Mouse (Mus musculus): ENCODE measurements around the gene Itgam. TPM values are rescaled to one million over a fixed set of nuclear protein-coding genes. Genes with fewer than 3 reads are reported as not detected.

Itgam gene
- polyA plus RNA-seq, 1 experiment from 2014 or later = 0.74 TPM

- H3K4me1 ChIP-seq (ENCODE audit: insufficient read depth) = no peaks in the 10 kb centered on the region
- DNase-seq = no peak
- no peaks in the 10 kb centered on the region for H3K9me3 ChIP-seq (ENCODE audit: low read depth, low read length)
- no peaks in the 10 kb centered on the region for H3K27me3 ChIP-seq (ENCODE audit: insufficient read depth, low read length)
- no peak for TF ChIP-seq CTCF (IDR thresholded peaks at IDR 0.05; ENCODE audit: low read depth)
- H3K27ac ChIP-seq (ENCODE audit: low read depth) = no peak overlapping the region
- no peak overlapping the region for H3K4me2 ChIP-seq
- H3K9ac ChIP-seq = no peak overlapping the region; the same call in 1 of the 2 replicates
- WGBS = 69% methylated on average over 8 of the region's 8 CpGs
- no peak overlapping the region for H3K4me3 ChIP-seq (ENCODE audit: low read depth, low read length)
- ATAC-seq (ENCODE audit: insufficient read depth) = no peak
- no peaks in the 10 kb centered on the region for H3K36me3 ChIP-seq (ENCODE audit: insufficient read depth)
These were observed 4.6 kb upstream of the Itgam start for GRCm38 (mm10) chr7:128057860-128058259.

- WGBS = 49% methylated on average over 7 of the region's 7 CpGs
- Histone ChIP-seq H3K27ac (ENCODE audit: low read depth) (no peak overlapping the region), H3K9ac (no peak overlapping the region), H3K4me3 (ENCODE audit: low read depth, low read length) (no peak overlapping the region), H3K9me3 (ENCODE audit: low read depth, low read length) (no peaks in the 10 kb centered on the region), H3K4me1 (ENCODE audit: insufficient read depth) (no peaks in the 10 kb centered on the region), H3K27me3 (ENCODE audit: insufficient read depth, low read length) (no peaks in the 10 kb centered on the region), H3K36me3 (ENCODE audit: insufficient read depth) (no peaks in the 10 kb centered on the region), H3K4me2 (no peak overlapping the region)
- no peak for DNase-seq
- ATAC-seq (ENCODE audit: insufficient read depth) = no peak
- TF ChIP-seq CTCF (IDR thresholded peaks at IDR 0.05; ENCODE audit: low read depth) = no peak
These were observed 3.9 kb upstream of the Itgam start for GRCm38 (mm10) chr7:128058576-128058975.

- DNase-seq (no peak), ATAC-seq (ENCODE audit: insufficient read depth) (no peak)
- Histone ChIP-seq H3K27me3 (ENCODE audit: insufficient read depth, low read length) (no peaks in the 10 kb centered on the region), H3K27ac (ENCODE audit: low read depth) (no peak overlapping the region), H3K4me3 (ENCODE audit: low read depth, low read length) (no peak overlapping the region), H3K4me1 (ENCODE audit: insufficient read depth) (no peaks in the 10 kb centered on the region), H3K4me2 (no peak overlapping the region), H3K9me3 (ENCODE audit: low read depth, low read length) (no peaks in the 10 kb centered on the region), H3K36me3 (ENCODE audit: insufficient read depth) (no peaks in the 10 kb centered on the region), H3K9ac (no peak overlapping the region)
- 75% methylated on average over 4 of the region's 4 CpGs for WGBS
- no peak for TF ChIP-seq CTCF (IDR thresholded peaks at IDR 0.05; ENCODE audit: low read depth)
These were observed 3.3 kb upstream of the Itgam start for GRCm38 (mm10) chr7:128059091-128059490.

- TF ChIP-seq CTCF (IDR thresholded peaks at IDR 0.05; ENCODE audit: low read depth) = no peak
- 79% methylated on average over 6 of the region's 6 CpGs for WGBS
These were observed 856 bp downstream of the Itgam start for GRCm38 (mm10) chr7:128063211-128063781.

GRCm38 (mm10) chr7:128065547-128065946 is 3.1 kb downstream of the Itgam start:
- Histone ChIP-seq H3K4me2 (no peak overlapping the region), H3K27ac (ENCODE audit: low read depth) (no peak overlapping the region), H3K9me3 (ENCODE audit: low read depth, low read length) (no peaks in the 10 kb centered on the region), H3K36me3 (ENCODE audit: insufficient read depth) (no peaks in the 10 kb centered on the region), H3K4me1 (ENCODE audit: insufficient read depth) (no peaks in the 10 kb centered on the region), H3K27me3 (ENCODE audit: insufficient read depth, low read length) (no peaks in the 10 kb centered on the region), H3K9ac (no peak overlapping the region), H3K4me3 (ENCODE audit: low read depth, low read length) (no peak overlapping the region)
- DNase-seq (no peak), ATAC-seq (ENCODE audit: insufficient read depth) (no peak)
- 67% methylated on average over 5 of the region's 5 CpGs for WGBS
- TF ChIP-seq CTCF (IDR thresholded peaks at IDR 0.05; ENCODE audit: low read depth) = no peak

More at GRCm38 (mm10) chr7:128063211-128063781, 856 bp downstream of the Itgam start:
- Histone ChIP-seq H3K9ac (no peak overlapping the region), H3K27ac (ENCODE audit: low read depth) (no peak overlapping the region), H3K4me2 (no peak overlapping the region), H3K4me3 (ENCODE audit: low read depth, low read length) (no peak overlapping the region), H3K9me3 (ENCODE audit: low read depth, low read length) (no peaks in the 10 kb centered on the region), H3K4me1 (ENCODE audit: insufficient read depth) (no peaks in the 10 kb centered on the region), H3K27me3 (ENCODE audit: insufficient read depth, low read length) (no peaks in the 10 kb centered on the region), H3K36me3 (ENCODE audit: insufficient read depth) (no peaks in the 10 kb centered on the region)
- DNase-seq (no peak), ATAC-seq (ENCODE audit: insufficient read depth) (no peak)

GRCm38 (mm10) chr7:128067847-128068246 is 5.4 kb downstream of the Itgam start:
- no peak for TF ChIP-seq CTCF (IDR thresholded peaks at IDR 0.05; ENCODE audit: low read depth)
- no peak overlapping the region for H3K4me2 ChIP-seq
- no peaks in the 10 kb centered on the region for H3K27me3 ChIP-seq (ENCODE audit: insufficient read depth, low read length)
- ATAC-seq (ENCODE audit: insufficient read depth) = no peak
- DNase-seq = no peak
- no peak overlapping the region for H3K4me3 ChIP-seq (ENCODE audit: low read depth, low read length)
- H3K4me1 ChIP-seq (ENCODE audit: insufficient read depth) = no peaks in the 10 kb centered on the region
- no peak overlapping the region for H3K27ac ChIP-seq (ENCODE audit: low read depth)
- H3K9ac ChIP-seq = no peak overlapping the region
- no peaks in the 10 kb centered on the region for H3K36me3 ChIP-seq (ENCODE audit: insufficient read depth)
- WGBS = 46% methylated on average over 3 of the region's 3 CpGs
- H3K9me3 ChIP-seq (ENCODE audit: low read depth, low read length) = no peaks in the 10 kb centered on the region

- no peaks in the 10 kb centered on the region for H3K4me1 ChIP-seq (ENCODE audit: insufficient read depth)
- TF ChIP-seq CTCF (IDR thresholded peaks at IDR 0.05; ENCODE audit: low read depth) = no peak
- no peaks in the 10 kb centered on the region for H3K36me3 ChIP-seq (ENCODE audit: insufficient read depth)
- H3K27me3 ChIP-seq (ENCODE audit: insufficient read depth, low read length) = no peaks in the 10 kb centered on the region
- DNase-seq (no peak), ATAC-seq (ENCODE audit: insufficient read depth) (no peak)
- H3K4me2 ChIP-seq = no peak overlapping the region
- H3K9ac ChIP-seq = no peak overlapping the region
- H3K4me3 ChIP-seq (ENCODE audit: low read depth, low read length) = no peak overlapping the region
- H3K9me3 ChIP-seq (ENCODE audit: low read depth, low read length) = no peaks in the 10 kb centered on the region
- no peak overlapping the region for H3K27ac ChIP-seq (ENCODE audit: low read depth)
- 69% methylated on average over 2 of the region's 2 CpGs for WGBS
These were observed 7.4 kb downstream of the Itgam start for GRCm38 (mm10) chr7:128069844-128070243.

Data from lung, embryonic 14.5 days (tissue).